Mouse (Mus musculus) adrenal gland, adult (tissue): ENCODE results near the gene Foxn1.

ENCODE experiments used
- DNase-seq, 2 experiments: peaks; one replicate each; pipeline ENCODE4 v3.0.0; 2022 to 2023; ENCODE audit warnings: low spot score in 1 of 2; ENCODE audit not compliant: inconsistent age in 2 of 2

Gene Foxn1

DNA sequence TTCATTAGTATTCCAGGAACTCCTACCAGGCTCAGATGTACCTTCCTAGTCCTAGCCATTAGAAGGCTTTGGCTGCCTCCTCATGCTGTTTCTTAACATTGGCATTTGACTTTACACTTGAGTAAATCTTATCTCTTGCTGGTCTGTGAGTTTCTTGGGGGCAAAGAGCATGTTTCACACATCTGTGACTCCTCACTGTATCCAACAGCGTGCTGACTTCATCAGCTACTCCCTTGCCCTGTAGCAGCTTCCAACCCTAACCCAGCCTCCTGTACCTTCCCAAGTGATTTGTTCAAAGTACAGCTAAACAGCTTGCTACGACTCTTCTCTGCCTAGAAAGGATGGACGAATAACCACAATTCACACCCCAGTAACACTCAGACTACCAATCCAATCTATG lies 15.1 kb upstream of the Foxn1 start:
- DNase-seq, result no peak

DNA sequence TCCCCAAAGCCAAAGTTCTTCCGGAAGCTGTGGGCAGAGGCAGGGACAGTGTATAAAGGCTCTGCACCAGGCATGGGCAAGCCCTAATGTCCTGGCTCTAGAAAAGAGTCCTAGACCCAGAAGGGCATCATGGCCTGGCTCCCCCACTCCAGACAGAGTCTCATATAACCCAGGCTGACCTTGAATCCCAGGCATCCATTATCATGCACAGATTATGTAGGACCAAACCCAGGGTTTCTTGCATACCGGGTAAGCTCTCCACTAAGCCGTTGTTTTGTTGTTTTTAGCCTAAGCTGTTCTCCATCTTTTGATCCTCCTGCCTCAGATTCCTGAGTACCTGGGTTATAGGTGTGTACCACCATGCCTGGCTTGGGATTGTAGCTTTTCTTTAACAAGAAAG lies 14.6 kb upstream of the Foxn1 start:
- DNase-seq, result no peak

DNA sequence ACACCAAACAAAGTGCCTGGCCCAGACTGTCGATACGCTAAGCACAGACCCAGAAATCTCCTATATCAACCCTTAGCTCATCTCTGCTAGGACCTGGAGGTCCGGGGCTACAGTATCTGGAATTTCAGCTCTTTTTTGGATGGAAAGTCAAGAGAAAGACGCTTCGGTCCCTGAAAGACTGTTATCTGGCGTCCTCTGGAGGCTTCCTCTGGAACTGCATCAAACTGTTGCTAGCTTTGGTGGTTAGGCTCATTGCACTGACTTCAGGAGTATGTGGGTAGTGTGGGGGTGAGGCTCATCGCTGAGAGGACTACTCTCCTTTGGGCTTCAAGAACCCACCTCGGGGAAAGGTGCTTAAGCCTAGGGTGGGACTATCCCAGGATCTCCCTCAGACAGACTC lies 13.3 kb upstream of the Foxn1 start:
- DNase-seq, result peak; percentile 76 to 94

DNA sequence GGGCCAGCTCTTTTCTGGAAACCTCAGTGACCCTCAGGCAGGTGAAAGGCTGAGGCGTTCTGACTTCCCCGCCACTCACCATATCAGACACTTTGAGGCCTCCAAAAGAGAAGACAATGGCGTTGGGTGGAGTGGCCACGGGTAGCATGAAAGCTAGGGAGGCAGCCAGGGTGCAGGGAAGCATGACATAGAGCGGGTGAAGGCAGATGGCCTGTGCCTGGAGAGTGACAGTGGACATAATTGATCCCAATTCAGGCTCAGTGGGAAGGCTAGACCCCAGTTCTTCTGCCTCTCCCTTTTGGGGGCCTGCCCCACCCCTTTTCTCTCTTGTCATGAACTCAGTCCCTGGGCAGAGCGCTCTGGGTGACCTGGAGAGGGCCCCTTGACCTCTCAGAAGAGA lies 11.9 kb upstream of the Foxn1 start:
- no peak for DNase-seq

DNA sequence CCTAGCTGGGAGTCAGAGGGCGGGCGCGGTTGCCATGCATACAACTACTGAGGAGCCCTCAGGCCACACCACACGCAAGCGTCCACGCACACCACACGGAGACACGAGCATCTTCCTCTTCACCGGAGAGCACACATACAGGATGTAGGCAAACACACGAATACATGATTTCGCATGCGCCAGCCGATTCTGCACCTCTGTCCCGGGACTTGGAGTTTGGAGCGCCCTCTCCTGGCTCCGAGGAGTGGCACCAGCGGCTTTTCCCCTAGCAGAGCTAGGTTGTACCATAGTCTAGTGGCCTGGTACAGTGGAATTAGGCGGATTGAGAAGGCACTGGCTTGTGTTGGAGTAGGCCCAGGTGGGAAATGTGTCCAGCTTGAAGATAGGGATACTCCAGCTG lies 11.0 kb upstream of the Foxn1 start:
- peak; percentile 78 to 92 for DNase-seq

DNA sequence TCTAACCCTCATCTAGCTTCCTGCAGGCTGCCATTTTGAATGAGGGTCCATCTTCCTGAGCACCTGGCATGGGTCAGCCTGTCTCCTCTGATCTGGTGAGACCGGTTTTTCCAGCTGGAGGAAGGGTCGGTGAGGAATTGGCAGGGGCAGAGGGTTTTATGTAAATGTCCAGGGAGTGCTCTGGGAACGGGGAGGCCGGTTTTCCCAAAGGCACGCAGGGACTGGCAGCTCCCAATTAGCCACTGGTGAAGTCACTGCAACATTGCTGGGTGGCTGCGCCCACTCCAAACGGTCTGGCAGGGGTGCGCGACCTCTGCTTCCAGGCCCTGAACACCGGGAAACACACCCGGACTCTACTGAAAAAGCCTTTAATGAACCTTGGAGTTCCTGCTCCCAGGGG lies 10.6 kb upstream of the Foxn1 start:
- no peak for DNase-seq

DNA sequence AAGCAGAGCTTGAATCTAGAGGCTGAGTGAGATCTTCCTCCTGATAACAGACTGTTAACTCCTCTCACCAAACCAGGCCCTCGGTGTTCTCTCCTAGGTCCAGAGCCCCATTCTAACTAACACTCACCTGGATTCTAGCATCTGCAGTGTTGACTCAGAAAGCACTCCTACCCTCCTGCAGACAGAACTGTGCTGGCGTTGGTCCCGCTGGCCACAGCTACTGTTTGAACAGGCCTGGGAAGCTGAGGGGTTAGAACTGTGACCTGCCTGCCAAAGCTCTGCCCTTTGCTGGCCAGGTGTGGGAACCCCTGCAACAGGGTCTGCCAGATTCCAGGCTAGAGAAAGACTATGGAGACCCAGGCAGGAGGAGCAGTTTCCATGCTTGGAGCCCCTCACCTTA lies 6.4 kb upstream of the Foxn1 start:
- no peak for DNase-seq

DNA sequence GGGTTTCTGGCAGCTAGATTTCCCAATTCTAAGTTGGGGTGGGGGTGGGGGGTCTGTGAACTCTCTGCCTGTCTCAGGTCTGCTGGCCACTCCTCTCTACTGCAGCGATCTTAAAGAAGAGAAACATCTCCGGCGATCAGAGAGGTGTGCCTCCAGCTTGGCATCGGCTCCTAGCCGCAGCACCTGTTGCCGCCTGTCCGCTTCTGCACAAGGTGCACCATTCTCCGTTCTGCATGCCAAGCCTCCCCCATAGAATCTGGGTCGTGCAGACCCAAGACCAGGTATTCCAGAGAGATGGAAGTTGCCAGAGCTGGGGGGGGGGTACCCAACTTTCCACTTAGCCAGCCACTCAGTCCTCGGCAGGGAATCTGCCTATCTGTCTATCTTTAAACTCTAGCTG lies 582 bp downstream of the Foxn1 start:
- no peak for DNase-seq

DNA sequence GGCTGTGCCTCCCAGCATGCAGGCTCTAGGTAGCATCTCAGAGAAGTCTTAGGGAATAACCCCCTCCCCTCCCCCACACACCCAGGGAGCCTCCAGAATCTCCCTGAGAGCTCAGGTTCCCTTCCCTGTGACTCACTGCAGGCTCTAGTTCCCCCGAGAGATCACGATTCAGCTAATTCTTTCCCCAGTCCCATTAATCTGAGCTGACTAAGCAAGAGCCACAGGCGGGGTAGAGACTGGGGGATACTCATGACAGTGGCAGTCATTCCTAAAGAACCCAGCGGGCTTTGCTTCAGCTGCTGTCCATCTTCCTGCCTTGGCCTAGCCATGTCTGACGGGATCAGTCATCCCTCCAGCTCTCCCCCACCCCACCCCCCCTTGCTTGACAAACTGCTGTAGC lies 3.7 kb downstream of the Foxn1 start:
- no peak for DNase-seq

DNA sequence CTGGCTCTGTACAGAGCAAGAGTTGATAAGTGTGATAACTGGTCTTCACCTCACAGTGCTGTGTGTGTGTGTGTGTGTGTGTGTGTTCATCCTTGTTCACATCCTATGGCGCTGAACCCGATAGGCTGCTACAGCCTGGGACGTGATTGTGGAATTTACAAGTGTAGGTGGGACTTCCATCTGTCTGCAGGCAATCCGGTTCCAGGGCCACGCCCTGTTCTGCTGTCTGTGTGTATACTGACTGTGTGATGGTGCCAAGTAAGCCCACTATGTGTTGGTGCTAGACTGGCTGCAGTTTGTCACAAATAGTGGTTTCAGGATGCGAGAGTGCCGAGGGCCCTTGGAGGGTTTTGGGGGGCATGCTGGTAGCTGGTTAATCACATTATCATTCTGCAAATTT lies 4.1 kb downstream of the Foxn1 start:
- DNase-seq, result no peak

DNA sequence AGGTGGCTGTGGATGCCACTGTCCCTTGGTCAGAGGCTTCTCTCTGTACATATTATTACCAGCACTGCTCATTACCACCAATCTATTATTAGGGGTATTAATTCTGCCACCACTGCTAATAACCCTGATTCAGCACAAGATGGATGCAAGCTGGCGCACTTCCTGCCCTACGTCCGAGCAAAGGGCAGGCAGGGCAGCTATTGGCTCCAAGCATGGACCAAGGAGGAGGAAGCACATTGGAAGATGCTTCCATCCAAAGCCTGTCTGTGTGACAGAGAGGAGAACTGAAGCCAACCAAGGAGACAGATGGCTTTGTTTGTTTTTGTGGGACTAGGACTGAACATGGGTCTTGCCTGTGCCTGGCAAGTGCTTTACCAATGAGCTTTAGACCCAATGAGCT lies 5.4 kb downstream of the Foxn1 start:
- no peak for DNase-seq

DNA sequence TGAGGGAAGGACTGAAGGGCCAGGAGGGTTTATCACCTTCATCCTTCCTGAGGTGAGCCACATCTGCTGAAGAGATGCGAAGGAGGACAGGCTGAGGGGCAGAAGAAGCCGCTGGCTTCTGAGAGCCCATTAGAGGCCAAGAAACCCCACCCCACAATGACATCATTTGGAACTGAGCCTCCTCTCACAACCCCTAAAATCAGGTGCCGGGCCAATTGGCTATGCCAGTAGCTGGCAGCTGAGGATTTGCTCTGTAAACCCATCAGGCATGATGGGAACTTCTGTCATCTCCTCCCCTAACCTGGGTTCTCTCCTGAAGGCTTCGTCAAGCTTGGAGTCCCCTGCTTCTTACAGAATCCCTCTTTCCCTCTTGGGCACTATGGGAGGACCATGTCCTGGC lies 6.0 kb downstream of the Foxn1 start:
- no peak for DNase-seq

DNA sequence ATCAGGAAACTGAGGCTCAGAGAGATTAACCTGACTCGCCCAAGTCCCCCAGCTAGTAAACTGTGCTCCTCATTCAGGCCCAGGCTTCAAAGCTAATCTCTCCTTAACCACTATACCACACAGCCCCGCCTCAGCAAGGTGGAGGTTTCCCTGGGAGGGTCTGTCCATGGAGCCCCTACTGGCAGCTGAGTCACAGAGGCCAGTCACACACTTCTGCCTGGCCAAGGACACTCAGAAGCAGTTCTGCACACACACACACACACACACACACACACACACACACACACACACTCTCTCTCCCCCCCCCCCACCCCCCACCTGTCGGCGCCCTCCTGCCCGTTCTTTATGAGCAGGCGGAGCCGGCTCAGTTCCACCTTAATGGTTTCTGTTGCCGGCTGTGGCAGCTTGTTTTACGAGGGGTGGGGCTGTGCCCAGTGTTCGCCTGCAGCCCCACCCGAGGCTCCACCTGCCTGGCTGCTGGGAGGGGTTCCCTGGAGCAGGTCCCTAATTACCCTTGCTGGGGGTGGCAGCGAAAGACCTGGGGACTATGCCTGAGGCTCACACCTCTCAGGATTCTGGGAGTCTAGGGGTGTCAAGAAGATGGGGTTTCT lies 8.7 kb downstream of the Foxn1 start:
- DNase-seq, result no peak

DNA sequence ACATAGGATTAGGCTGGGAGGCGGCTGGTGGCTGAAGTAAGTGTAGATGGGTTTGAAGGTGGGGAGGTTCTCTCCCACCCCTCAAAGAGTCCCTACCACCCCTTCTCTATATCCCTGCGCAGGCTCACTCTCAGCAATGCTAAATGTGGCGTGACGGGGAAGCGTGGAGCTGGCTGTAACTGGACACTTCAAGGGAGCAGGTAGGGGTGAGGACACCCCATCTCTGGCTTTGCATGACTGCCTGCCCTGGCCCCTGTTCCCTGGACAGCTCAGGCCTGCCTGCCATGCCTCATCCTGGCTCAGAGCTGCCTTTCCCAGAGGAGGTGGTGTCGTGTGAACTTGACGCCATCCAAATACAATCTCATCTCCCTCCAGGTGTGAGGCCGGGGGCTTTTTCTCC lies 12.2 kb downstream of the Foxn1 start:
- no peak for DNase-seq

DNA sequence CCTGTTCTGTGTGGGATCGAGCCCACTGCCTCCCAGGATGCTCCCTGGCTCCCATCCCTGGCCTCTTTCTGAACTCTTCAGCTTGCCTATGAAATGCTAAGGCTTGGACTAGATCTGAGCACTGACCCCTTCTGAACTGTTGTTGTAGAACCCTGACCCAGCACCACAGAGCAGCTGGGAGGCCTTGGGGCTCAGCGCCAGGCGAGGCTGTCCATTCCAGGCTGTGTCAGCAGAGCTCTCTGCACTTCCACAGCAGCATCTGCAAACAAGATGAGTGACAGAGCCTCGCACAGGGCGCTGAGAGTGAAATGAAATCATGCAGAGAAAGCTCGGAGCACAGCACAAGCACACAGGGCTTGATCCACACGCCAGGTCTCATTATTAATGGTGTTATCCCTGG lies 13.7 kb downstream of the Foxn1 start:
- peak; percentile 91 to 94 for DNase-seq

DNA sequence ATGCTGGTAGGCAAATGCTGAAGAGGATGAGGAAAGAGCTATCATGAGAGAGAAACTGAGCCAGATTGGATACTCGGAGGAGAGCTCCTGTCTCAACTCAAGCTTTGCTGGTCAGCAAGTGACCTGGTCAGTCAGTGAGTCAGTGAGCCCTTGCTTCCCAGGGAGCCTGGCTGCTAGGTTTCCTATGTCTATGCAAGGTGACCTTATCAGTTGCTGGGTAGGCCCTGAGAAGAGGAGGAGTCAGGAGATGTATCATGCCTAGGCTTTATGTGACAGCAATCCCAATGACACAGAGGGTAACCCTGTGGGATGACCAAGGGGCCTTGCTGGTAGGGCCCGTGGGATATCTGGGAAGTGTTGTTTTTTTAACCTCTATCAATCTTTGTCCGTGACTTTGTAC lies 14.2 kb downstream of the Foxn1 start:
- DNase-seq, result peak; percentile 68 to 87

DNA sequence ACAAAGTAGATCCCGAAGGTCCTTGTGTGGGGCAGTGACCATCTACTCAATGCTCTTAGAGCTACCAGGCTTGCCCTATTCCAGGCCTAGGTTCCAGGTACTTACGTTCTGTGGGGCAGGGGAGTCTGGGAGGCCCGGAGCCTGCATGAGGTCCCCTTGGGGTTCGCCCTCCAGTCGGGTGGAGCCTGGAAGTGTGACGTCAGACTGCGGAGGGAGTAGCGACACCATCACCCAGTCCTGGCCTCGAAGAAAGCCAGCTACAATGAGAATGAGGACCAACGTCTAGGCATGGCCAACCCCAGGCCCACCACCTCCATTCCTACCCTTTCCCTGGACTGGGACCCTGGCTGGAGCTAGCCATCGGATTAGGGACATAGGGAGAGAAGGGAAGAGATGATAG lies 14.6 kb downstream of the Foxn1 start:
- DNase-seq, result peak in 1 of 2 experiments; percentile 52

DNA sequence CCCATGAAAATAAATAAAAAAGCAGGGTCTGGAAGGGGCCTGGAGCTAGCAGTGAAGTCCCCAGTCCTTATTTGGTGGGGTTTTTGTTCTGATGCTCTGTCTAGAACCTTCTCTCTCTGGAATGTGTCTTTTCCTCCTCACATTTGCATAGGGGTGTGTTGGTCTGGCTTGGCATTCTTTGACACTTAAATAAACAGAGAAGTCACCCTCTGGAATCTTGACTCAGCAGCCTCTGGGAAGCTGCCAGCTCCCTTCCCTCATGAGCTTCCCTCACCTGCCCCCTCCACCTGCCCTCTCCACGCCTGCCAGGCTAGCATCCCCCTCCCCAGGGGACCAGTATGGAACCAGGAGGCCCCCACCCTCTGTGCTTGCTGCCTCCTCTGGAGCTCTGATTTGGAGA lies 16.0 kb downstream of the Foxn1 start:
- DNase-seq, result peak; percentile 46 to 72

DNA sequence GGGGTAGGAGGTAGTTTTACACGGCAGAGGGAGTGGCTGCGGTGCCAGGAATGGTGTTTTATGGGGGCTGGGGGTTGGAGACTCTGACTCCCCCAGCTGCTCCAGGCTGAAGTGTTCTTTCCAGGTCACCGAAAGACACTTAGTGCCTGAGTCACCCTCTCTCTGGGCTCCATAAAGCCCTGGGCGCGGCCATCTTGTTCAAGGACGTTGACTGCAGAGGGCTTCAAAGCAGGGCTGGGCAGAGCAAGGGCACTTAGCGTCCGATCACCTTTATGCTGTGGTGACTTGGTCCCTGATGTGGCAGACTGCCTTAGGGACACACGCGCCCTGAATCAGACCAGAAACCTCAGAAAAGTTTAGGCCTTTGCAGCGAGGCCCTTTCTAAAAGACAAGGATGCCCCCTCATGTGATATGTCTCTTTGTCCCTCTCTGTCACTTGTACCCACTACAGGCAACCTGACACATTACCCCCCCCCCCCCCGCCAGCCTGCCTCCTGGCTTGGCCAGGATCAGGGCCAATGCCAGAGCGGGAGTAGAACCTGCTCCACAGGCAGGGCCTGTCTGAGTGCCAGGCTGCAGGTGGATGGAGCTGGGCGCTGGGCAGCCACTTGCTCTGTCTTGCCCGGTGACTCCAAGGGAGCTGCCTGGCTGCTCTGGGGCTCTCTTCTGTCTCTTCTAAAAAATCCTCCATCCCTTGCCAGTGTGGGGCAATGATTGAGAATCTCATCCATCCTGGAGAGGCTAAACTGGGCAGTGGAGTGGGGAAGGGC lies 18.7 kb downstream of the Foxn1 start:
- peak; percentile 73 to 76 for DNase-seq

DNA sequence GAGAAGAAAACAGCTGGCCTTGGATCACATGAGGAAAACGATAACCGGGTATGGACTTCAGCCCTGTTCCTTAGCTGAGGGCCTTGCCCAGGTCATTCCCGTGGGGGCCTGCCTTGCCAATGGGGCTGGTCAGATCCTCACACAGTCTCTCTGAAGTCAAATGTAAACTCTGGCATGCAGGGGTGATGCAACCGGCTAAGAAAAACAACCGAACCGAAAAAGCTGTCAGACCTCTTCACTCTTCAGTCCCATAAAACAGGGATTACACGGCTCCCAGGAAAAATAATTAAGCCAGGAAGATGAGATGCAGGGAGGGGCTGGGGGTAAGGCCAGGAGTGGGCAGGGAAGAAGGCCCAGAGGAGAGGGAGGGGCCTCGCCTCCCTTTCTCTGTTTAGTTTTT lies 22.3 kb downstream of the Foxn1 start:
- peak in 1 of 2 experiments; percentile 44 for DNase-seq

DNA sequence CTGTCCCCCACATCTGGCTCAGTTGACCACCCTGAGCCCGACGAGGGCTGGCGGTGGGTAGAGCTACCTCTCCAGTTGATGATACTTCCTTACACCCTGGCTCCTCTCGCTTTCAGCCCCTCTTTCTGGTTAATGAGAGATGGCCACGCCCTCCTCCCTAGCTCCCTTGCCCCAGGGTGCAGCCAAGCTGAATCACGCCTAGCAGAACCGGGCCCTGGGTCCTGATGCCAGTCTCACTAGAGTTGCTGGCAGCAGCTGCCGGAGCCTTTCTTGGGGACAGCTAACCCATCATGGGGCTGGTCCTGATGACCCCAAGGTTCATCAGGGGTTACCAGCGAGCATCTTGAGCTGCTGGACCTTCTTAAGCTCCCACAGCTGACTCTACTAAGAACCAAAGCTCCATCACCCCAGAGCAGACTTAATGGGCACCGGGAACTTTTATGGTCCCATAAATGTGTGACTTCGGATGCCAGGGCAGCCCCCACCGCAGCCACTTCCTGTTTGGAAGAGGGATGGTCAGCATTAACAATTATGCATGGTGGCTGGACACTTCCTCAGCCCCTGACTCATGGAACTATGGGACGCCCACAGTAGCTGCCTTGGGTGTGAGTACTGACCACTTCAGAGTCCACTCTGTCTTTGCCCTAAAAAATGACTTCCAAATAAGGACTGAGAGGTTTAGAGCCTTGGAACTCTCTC lies 22.9 kb downstream of the Foxn1 start:
- peak in 1 of 2 experiments; percentile 16 for DNase-seq

DNA sequence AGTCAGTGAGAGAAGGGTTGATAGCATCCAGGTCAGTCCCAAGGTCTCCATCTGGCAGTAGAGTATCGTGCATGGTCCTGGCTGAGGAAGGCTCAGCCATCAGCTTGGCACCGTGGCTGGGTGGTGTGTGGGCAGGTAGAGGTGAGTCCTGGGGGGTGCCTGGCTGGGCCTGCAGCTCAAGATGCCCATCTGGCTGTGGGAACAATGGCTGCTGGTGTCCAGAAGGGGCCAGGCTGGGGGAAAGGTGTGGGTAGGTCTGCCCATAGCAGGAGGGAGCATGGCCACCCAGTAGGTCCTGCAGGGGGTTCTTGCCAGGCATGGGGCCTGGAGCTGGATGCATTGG lies 25.6 kb downstream of the Foxn1 start:
- no peak for DNase-seq
